Mouse (Mus musculus) forebrain, embryonic 16.5 days (tissue): ENCODE measurements around the gene Tmod4. TPM values are rescaled to one million over a fixed set of nuclear protein-coding genes. Genes with fewer than 3 reads are reported as not detected.

ENCODE experiments used
- ATAC-seq: fragments of 200-750 bp; cut with Nextera tagmentation; 2 replicates; pipeline ENCODE4 v1.8.0; 2017; ENCODE audit warnings: mild to moderate bottlenecking, moderate library complexity
- H3K27ac ChIP-seq: fragments of 300-500 bp; sonication (generic); 2 replicates; pipeline ENCODE4 v1.5.1; 2014; ENCODE audit warnings: low read length, control low read depth
- H3K27me3 ChIP-seq: fragments of 300-500 bp; sonication (generic); replicated peaks from 2 replicates; pipeline ENCODE4 v1.6.1; 2014; ENCODE audit warnings: low read length; ENCODE audit not compliant: control insufficient read depth, insufficient read depth
- H3K36me3 ChIP-seq: fragments of 300-500 bp; sonication (generic); 2 replicates; pipeline ENCODE4 v1.6.1; 2014; ENCODE audit not compliant: control insufficient read depth, insufficient read depth
- H3K4me1 ChIP-seq: fragments of 300-500 bp; sonication (generic); replicated peaks from 2 replicates; pipeline ENCODE4 v1.6.1; 2014; ENCODE audit warnings: low read length; ENCODE audit not compliant: control insufficient read depth, insufficient read depth
- H3K4me2 ChIP-seq: fragments of 300-500 bp; sonication (generic); 2 replicates; pipeline ENCODE4 v1.6.1; 2014; ENCODE audit warnings: mild to moderate bottlenecking, low read length, control low read depth
- H3K4me3 ChIP-seq: fragments of 300-500 bp; sonication (generic); replicated peaks from 2 replicates; pipeline ENCODE4 v1.5.1; 2014; ENCODE audit warnings: mild to moderate bottlenecking, low read length, control low read depth
- H3K9ac ChIP-seq: fragments of 300-500 bp; sonication (generic); replicated peaks from 2 replicates; pipeline ENCODE4 v1.6.1; 2014; ENCODE audit warnings: low read depth, low read length, control low read depth
- H3K9me3 ChIP-seq: fragments of 300-500 bp; sonication (generic); 2 replicates; pipeline ENCODE4 v1.6.1; 2016; ENCODE audit warnings: low read length; ENCODE audit not compliant: control insufficient read depth
- WGBS: fragments of 180-500 bp; shearing (Covaris S2); extraction: QIAGEN DNeasy Blood & Tissue Kit; methylation state at CpG from one replicate; pipeline ENCODE4 v1.1.7; 2014; 5-methylcytosine and 5-hydroxymethylcytosine counted together
- microRNA-seq: library from miRNA; unstranded; fragments of <30 nt; microRNA quantifications from one replicate; pipeline ENCODE4, GENCODE M21; 2017
- polyA plus RNA-seq: library from polyadenylated mRNA; unstranded; fragments of >200 nt; fragmentation: Nextera tagmentation; extraction: Ambion mirVana; gene quantifications from 2 replicates; pipeline ENCODE4 v1.2.1, GENCODE M21; 2015

Tmod4 gene
- polyA plus RNA-seq, 1 experiment from 2014 or later, result 0.91 TPM

GRCm38 (mm10) chr3:95176500-95176899 is 52.2 kb downstream of the Tmod4 start:
- H3K36me3 ChIP-seq, result peaks cover 4% of the 10 kb centered on the region; the same call in 1 of the 2 replicates
- no peak overlapping the region for H3K27ac ChIP-seq
- H3K9me3 ChIP-seq, result no peaks in the 10 kb centered on the region
- H3K9ac ChIP-seq, result no peak overlapping the region
- no peak overlapping the region for H3K4me3 ChIP-seq
- peaks cover 6% of the 10 kb centered on the region for H3K27me3 ChIP-seq
- ATAC-seq, result no peak
- WGBS, result 47% methylated on average over 3 of the region's 3 CpGs
- peaks cover 13% of the 10 kb centered on the region for H3K4me1 ChIP-seq
- no peak overlapping the region for H3K4me2 ChIP-seq

GRCm38 (mm10) chr3:95177583-95177982 is 53.3 kb downstream of the Tmod4 start:
- no peak overlapping the region for H3K27ac ChIP-seq
- H3K4me3 ChIP-seq, result no peak overlapping the region
- H3K9me3 ChIP-seq, result no peaks in the 10 kb centered on the region
- ATAC-seq, result no peak
- peaks cover under 1% of the 10 kb centered on the region; the same call in 1 of the 2 replicates for H3K36me3 ChIP-seq
- 87% methylated on average over 6 of the region's 6 CpGs for WGBS
- no peaks in the 10 kb centered on the region for H3K27me3 ChIP-seq
- H3K4me2 ChIP-seq, result no peak overlapping the region
- peaks cover 13% of the 10 kb centered on the region for H3K4me1 ChIP-seq
- no peak overlapping the region for H3K9ac ChIP-seq

Small RNAs within 50 kb of the gene (microRNA-seq; reads per million reads assigned to microRNA genes)
- gene Mir8099-1, result not detected

Other genes with a start within 250 kb of the Tmod4 start
- 366 and 371 TPM in 2 replicates for gene Psmb4, start 237.5 kb upstream of the Tmod4 start, polyA plus RNA-seq
- gene Selenbp1, start 191.4 kb upstream of the Tmod4 start, polyA plus RNA-seq, result 8.5 and 11.6 TPM in 2 replicates
- 6.1 and 6.7 TPM in 2 replicates for gene Rfx5, start 170.4 kb upstream of the Tmod4 start, polyA plus RNA-seq
- 26.4 and 29.7 TPM in 2 replicates for gene Pi4kb, start 149.7 kb upstream of the Tmod4 start, polyA plus RNA-seq
- 20.0 and 20.7 TPM in 2 replicates for gene Zfp687, start 109.0 kb upstream of the Tmod4 start, polyA plus RNA-seq
- 286 and 291 TPM in 2 replicates for gene Psmd4, start 81.9 kb upstream of the Tmod4 start, polyA plus RNA-seq
- 20.3 and 21.7 TPM in 2 replicates for gene Pip5k1a, start 17.5 kb upstream of the Tmod4 start, polyA plus RNA-seq
- 230 and 233 TPM in 2 replicates for gene Vps72, start 13.5 kb upstream of the Tmod4 start, polyA plus RNA-seq
- 90.1 and 93.1 TPM in 2 replicates for gene Scnm1, start 9.5 kb downstream of the Tmod4 start, polyA plus RNA-seq
- gene Lysmd1, start 9.6 kb downstream of the Tmod4 start, polyA plus RNA-seq, result 41.9 and 46.6 TPM in 2 replicates
- 2.1 and 2.5 TPM in 2 replicates for gene Tnfaip8l2, start 17.9 kb downstream of the Tmod4 start, polyA plus RNA-seq
- 21.4 and 22.6 TPM in 2 replicates for gene Sema6c, start 36.0 kb downstream of the Tmod4 start, polyA plus RNA-seq
- gene Gabpb2, start 93.4 kb downstream of the Tmod4 start, polyA plus RNA-seq, result 4.2 and 5.6 TPM in 2 replicates
- 72.9 and 79.3 TPM in 2 replicates for gene Cdc42se1, start 104.3 kb downstream of the Tmod4 start, polyA plus RNA-seq
- 263 and 264 TPM in 2 replicates for gene Mllt11, start 107.7 kb downstream of the Tmod4 start, polyA plus RNA-seq
- 0.27 TPM in 1 of 2 replicates, not detected in the other for gene Gm128, start 117.1 kb downstream of the Tmod4 start, polyA plus RNA-seq
- gene Bnipl, start 126.7 kb downstream of the Tmod4 start, polyA plus RNA-seq, result 0.23 TPM in 1 of 2 replicates, not detected in the other
- gene Mindy1, start 156.9 kb downstream of the Tmod4 start, polyA plus RNA-seq, result 43.6 and 44.3 TPM in 2 replicates
- gene Prune1, start 157.6 kb downstream of the Tmod4 start, polyA plus RNA-seq, result 45.8 and 55.6 TPM in 2 replicates
- gene Anxa9, start 182.7 kb downstream of the Tmod4 start, polyA plus RNA-seq, result 0.51 and 0.86 TPM in 2 replicates
- 104 and 108 TPM in 2 replicates for gene Cers2, start 190.3 kb downstream of the Tmod4 start, polyA plus RNA-seq
- gene Setdb1, start 232.7 kb downstream of the Tmod4 start, polyA plus RNA-seq, result 52.6 and 53.9 TPM in 2 replicates